Mouse (Mus musculus): Measurements from ENCODE around the gene Ttyh3. TPM values are rescaled to one million over a fixed set of nuclear protein-coding genes. Genes with fewer than 3 reads are reported as not detected.

The Ttyh3 gene
- total and polyA plus RNA-seq, 3 experiments: 9.8 to 100 (median 68.7) TPM

GRCm38 (mm10) chr5:140647821-140648518, 861 bp downstream of the Ttyh3 start:
- no peaks in the 10 kb centered on the region for H3K9me3 ChIP-seq (replicated peaks)
- TF ChIP-seq GATA1 (IDR thresholded peaks at IDR 0.05; ENCODE audit: borderline replicate concordance, low read length) (no peak), GATA2 (IDR thresholded peaks at IDR 0.05; ENCODE audit: borderline replicate concordance, low read depth, low read length) (no peak), POLR2AphosphoS5 (IDR thresholded peaks at IDR 0.05; ENCODE audit: insufficient replicate concordance, low read depth, low read length) (no peak), TAL1 (conservative IDR thresholded peaks at IDR 0.05; ENCODE audit: low read depth, low read length) (no peak), CTCF (IDR thresholded peaks at IDR 0.05; ENCODE audit: low read depth, low read length) (no peak)
- peak; percentile 43 for DNase-seq (ENCODE audit: low spot score)
- H3K4me3 ChIP-seq (ENCODE audit: low read depth, low read length): peak overlapping the region; percentile 82
- H3K27me3 ChIP-seq (ENCODE audit: insufficient read depth, low read length): peaks cover 50% of the 10 kb centered on the region
- H3K4me1 ChIP-seq (ENCODE audit: insufficient read depth, low read depth, low read length): peaks cover 68% of the 10 kb centered on the region
- no peak for ATAC-seq (ENCODE audit: extremely low read depth, insufficient number of reproducible peaks, low FRiP score, poor library complexity, severe bottlenecking)
- H3K36me3 ChIP-seq (replicated peaks): peaks cover 22% of the 10 kb centered on the region

- TF ChIP-seq TAL1 (conservative IDR thresholded peaks at IDR 0.05; ENCODE audit: low read depth, low read length): no peak
- TF ChIP-seq POLR2AphosphoS5 (IDR thresholded peaks at IDR 0.05; ENCODE audit: insufficient replicate concordance, low read depth, low read length): no peak
- TF ChIP-seq GATA2 (IDR thresholded peaks at IDR 0.05; ENCODE audit: borderline replicate concordance, low read depth, low read length): no peak
- TF ChIP-seq GATA1 (IDR thresholded peaks at IDR 0.05; ENCODE audit: borderline replicate concordance, low read length): no peak
- no peak for TF ChIP-seq CTCF (IDR thresholded peaks at IDR 0.05; ENCODE audit: low read depth, low read length)
- no peak for ATAC-seq (ENCODE audit: extremely low read depth, insufficient number of reproducible peaks, low FRiP score, poor library complexity, severe bottlenecking)
- no peak overlapping the region for H3K4me3 ChIP-seq (ENCODE audit: low read depth, low read length)
Observed at GRCm38 (mm10) chr5:140647031-140647760, 1.6 kb downstream of the Ttyh3 start.

GRCm38 (mm10) chr5:140646171-140646570, 2.7 kb downstream of the Ttyh3 start:
- Histone ChIP-seq H3K27me3 (ENCODE audit: insufficient read depth, low read length) (peaks cover 36% of the 10 kb centered on the region), H3K36me3 (replicated peaks) (peaks cover 23% of the 10 kb centered on the region), H3K4me1 (ENCODE audit: insufficient read depth, low read depth, low read length) (peaks cover 86% of the 10 kb centered on the region), H3K4me3 (ENCODE audit: low read depth, low read length) (no peak overlapping the region), H3K9me3 (replicated peaks) (no peaks in the 10 kb centered on the region)
- TF ChIP-seq TAL1 (conservative IDR thresholded peaks at IDR 0.05; ENCODE audit: low read depth, low read length) (no peak), GATA2 (IDR thresholded peaks at IDR 0.05; ENCODE audit: borderline replicate concordance, low read depth, low read length) (no peak), CTCF (IDR thresholded peaks at IDR 0.05; ENCODE audit: low read depth, low read length) (no peak), GATA1 (IDR thresholded peaks at IDR 0.05; ENCODE audit: borderline replicate concordance, low read length) (no peak), POLR2AphosphoS5 (IDR thresholded peaks at IDR 0.05; ENCODE audit: insufficient replicate concordance, low read depth, low read length) (no peak)
- ATAC-seq (ENCODE audit: extremely low read depth, insufficient number of reproducible peaks, low FRiP score, poor library complexity, severe bottlenecking) (no peak), DNase-seq (ENCODE audit: low spot score) (no peak)

More at GRCm38 (mm10) chr5:140647031-140647760, 1.6 kb downstream of the Ttyh3 start:
- Histone ChIP-seq H3K36me3 (replicated peaks) (peaks cover 23% of the 10 kb centered on the region), H3K4me1 (ENCODE audit: insufficient read depth, low read depth, low read length) (peaks cover 75% of the 10 kb centered on the region), H3K27me3 (ENCODE audit: insufficient read depth, low read length) (peaks cover 44% of the 10 kb centered on the region), H3K9me3 (replicated peaks) (no peaks in the 10 kb centered on the region)
- DNase-seq (ENCODE audit: low spot score): no peak

- TF ChIP-seq CTCF (IDR thresholded peaks at IDR 0.05; ENCODE audit: low read depth, low read length) (no peak), GATA2 (IDR thresholded peaks at IDR 0.05; ENCODE audit: borderline replicate concordance, low read depth, low read length) (no peak), TAL1 (conservative IDR thresholded peaks at IDR 0.05; ENCODE audit: low read depth, low read length) (no peak), GATA1 (IDR thresholded peaks at IDR 0.05; ENCODE audit: borderline replicate concordance, low read length) (no peak), POLR2AphosphoS5 (IDR thresholded peaks at IDR 0.05; ENCODE audit: insufficient replicate concordance, low read depth, low read length) (no peak)
- DNase-seq (ENCODE audit: low spot score) (no peak), ATAC-seq (ENCODE audit: extremely low read depth, insufficient number of reproducible peaks, low FRiP score, poor library complexity, severe bottlenecking) (no peak)
- Histone ChIP-seq H3K9me3 (replicated peaks) (no peaks in the 10 kb centered on the region), H3K27me3 (ENCODE audit: insufficient read depth, low read length) (peaks cover 31% of the 10 kb centered on the region), H3K4me3 (ENCODE audit: low read depth, low read length) (no peak overlapping the region), H3K36me3 (replicated peaks) (peaks cover 26% of the 10 kb centered on the region), H3K4me1 (ENCODE audit: insufficient read depth, low read depth, low read length) (peaks cover 91% of the 10 kb centered on the region)
Observed at GRCm38 (mm10) chr5:140645454-140645853, 3.4 kb downstream of the Ttyh3 start.

GRCm38 (mm10) chr5:140644702-140645201, 4.1 kb downstream of the Ttyh3 start:
- DNase-seq (ENCODE audit: low spot score): peak; percentile 78

GRCm38 (mm10) chr5:140644263-140644662, 4.6 kb downstream of the Ttyh3 start:
- ATAC-seq (ENCODE audit: extremely low read depth, insufficient number of reproducible peaks, low FRiP score, poor library complexity, severe bottlenecking) (no peak), DNase-seq (ENCODE audit: low spot score) (no peak)
- Histone ChIP-seq H3K36me3 (replicated peaks) (peaks cover 35% of the 10 kb centered on the region), H3K4me3 (ENCODE audit: low read depth, low read length) (no peak overlapping the region), H3K27me3 (ENCODE audit: insufficient read depth, low read length) (peaks cover 28% of the 10 kb centered on the region), H3K9me3 (replicated peaks) (no peaks in the 10 kb centered on the region), H3K4me1 (ENCODE audit: insufficient read depth, low read depth, low read length) (peaks cover 84% of the 10 kb centered on the region)
- TF ChIP-seq GATA2 (IDR thresholded peaks at IDR 0.05; ENCODE audit: borderline replicate concordance, low read depth, low read length) (no peak), TAL1 (conservative IDR thresholded peaks at IDR 0.05; ENCODE audit: low read depth, low read length) (no peak), POLR2AphosphoS5 (IDR thresholded peaks at IDR 0.05; ENCODE audit: insufficient replicate concordance, low read depth, low read length) (no peak), CTCF (IDR thresholded peaks at IDR 0.05; ENCODE audit: low read depth, low read length) (no peak)

More at GRCm38 (mm10) chr5:140644702-140645201, 4.1 kb downstream of the Ttyh3 start:
- peak overlapping the region; percentile 52; the same call in 1 of the 2 replicates for H3K4me3 ChIP-seq (ENCODE audit: low read depth, low read length)
- peak; percentile 76 for ATAC-seq (ENCODE audit: extremely low read depth, insufficient number of reproducible peaks, low FRiP score, poor library complexity, severe bottlenecking)
- peaks cover 28% of the 10 kb centered on the region for H3K27me3 ChIP-seq (ENCODE audit: insufficient read depth, low read length)
- no peak for TF ChIP-seq CTCF (IDR thresholded peaks at IDR 0.05; ENCODE audit: low read depth, low read length)
- TF ChIP-seq GATA2 (IDR thresholded peaks at IDR 0.05; ENCODE audit: borderline replicate concordance, low read depth, low read length): no peak
- peak; percentile 88 for TF ChIP-seq TAL1 (conservative IDR thresholded peaks at IDR 0.05; ENCODE audit: low read depth, low read length)
- peaks cover 87% of the 10 kb centered on the region for H3K4me1 ChIP-seq (ENCODE audit: insufficient read depth, low read depth, low read length)
- H3K9me3 ChIP-seq (replicated peaks): no peaks in the 10 kb centered on the region
- H3K36me3 ChIP-seq (replicated peaks): peaks cover 30% of the 10 kb centered on the region
